11 mouse cellular contexts compared by ENCODE assay signal in the genomic region with DNA sequence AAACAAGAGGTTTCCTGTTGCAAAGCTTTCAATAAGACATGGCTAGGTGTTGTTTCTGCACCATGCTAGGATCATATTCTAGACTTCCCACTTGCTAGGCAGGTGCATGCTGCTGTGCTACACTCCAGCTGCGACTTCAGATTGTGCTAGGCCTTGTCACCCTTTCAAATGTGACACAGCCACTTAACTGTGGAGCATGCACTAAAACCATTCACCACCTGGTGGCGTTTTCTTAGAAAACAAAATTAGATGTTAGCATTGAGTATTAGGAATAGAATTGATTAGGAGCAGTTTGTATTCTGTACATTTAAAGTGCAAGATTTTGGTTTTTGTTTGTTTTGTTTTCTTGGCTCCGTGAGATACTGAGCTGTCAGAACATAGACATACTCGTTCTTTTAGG. TPM values are rescaled to one million over a fixed set of nuclear protein-coding genes. Genes with fewer than 3 reads are reported as not detected.
DNase-seq lines count a peak whose midpoint lies in the region; ATAC-seq and TF ChIP-seq lines count a peak whose summit lies in the region.
"Had no signal": no experiment of that assay in that cellular context is flagged by ENCODE, and none has a peak within 500 bp of the region (broad histone marks: within the 10 kb centered on the region; RNA-seq: fewer than 3 reads in every experiment).

No protein-coding gene starts in this region.

- H3K9ac ChIP-seq in kidney, embryonic 14.5 days (ENCODE audit: low read depth, low read length): no peak overlapping the region
- H3K9ac ChIP-seq: heart, embryonic 12.5 days had no signal

- no peaks in the 10 kb centered on the region for H3K36me3 ChIP-seq in kidney, adult 2 months (ENCODE audit: control insufficient read depth, insufficient read depth, low read length)
- no peaks in the 10 kb centered on the region; the same call in 1 of the 2 replicates for H3K36me3 ChIP-seq in kidney, embryonic 14.5 days (ENCODE audit: control insufficient read depth, insufficient read depth, low read length)

- H3K27ac ChIP-seq in kidney, adult 2 months (ENCODE audit: insufficient read depth, low read depth, low read length): no peak overlapping the region; the same call in 1 of the 2 replicates
- H3K27ac ChIP-seq in kidney, embryonic 14.5 days (ENCODE audit: low read depth, low read length): no peak overlapping the region
- H3K27ac ChIP-seq: macrophage had no signal

- ATAC-seq in kidney, embryonic 14.5 days (ENCODE audit: low FRiP score, low TSS enrichment): no peak
- no peak for ATAC-seq in erythroid progenitor cell, adult 5-6 weeks (replicated peaks; ENCODE audit: low FRiP score, poor library complexity, severe bottlenecking)

- H3K27me3 ChIP-seq in kidney, adult 2 months (replicated peaks; ENCODE audit: control insufficient read depth, insufficient read depth, low read length): no peaks in the 10 kb centered on the region
- H3K27me3 ChIP-seq in kidney, embryonic 14.5 days (ENCODE audit: control insufficient read depth, insufficient read depth, low read length): no peaks in the 10 kb centered on the region
- H3K27me3 ChIP-seq: heart, embryonic 12.5 days had no signal

- TF ChIP-seq POLR2A in kidney, adult 2 months (IDR thresholded peaks at IDR 0.05; ENCODE audit: low read depth, low read length): no peak

- no peaks in the 10 kb centered on the region for H3K9me3 ChIP-seq in kidney, embryonic 14.5 days (ENCODE audit: control insufficient read depth, low read length)
- H3K9me3 ChIP-seq: heart, embryonic 12.5 days had no signal

- H3K4me1 ChIP-seq in kidney, adult 2 months (ENCODE audit: control insufficient read depth, insufficient read depth, low read length): peaks cover 26% of the 10 kb centered on the region
- H3K4me1 ChIP-seq in kidney, embryonic 14.5 days (ENCODE audit: control insufficient read depth, insufficient read depth, low read length): no peaks in the 10 kb centered on the region

- DNase-seq in kidney, adult 2 months: peak; percentile 19
- DNase-seq in thymus, postnatal 0 days (ENCODE audit: low spot score): peak; percentile 44
- DNase-seq in thymus, adult 18-20 months: no peak
- peak; percentile 43 for DNase-seq in induced T-regulatory cell, adult 2 months (ENCODE audit: low read depth)
- DNase-seq in thymus, postnatal 4 days: peak; percentile 65
- no peak for DNase-seq in urinary bladder, postnatal 4 days (ENCODE audit: low spot score in 2 of 2)
- DNase-seq: adrenal gland, adult 8-10 months had no signal

- TF ChIP-seq CTCF in kidney, adult 2 months (conservative IDR thresholded peaks at IDR 0.05; ENCODE audit: insufficient read depth, insufficient read length, low read depth, low read length): peak; percentile 32; the same call in 1 of the 2 replicates

- H3K4me2 ChIP-seq in kidney, embryonic 14.5 days (replicated peaks; ENCODE audit: low read depth, low read length): no peak overlapping the region
- H3K4me2 ChIP-seq: heart, embryonic 12.5 days had no signal

- H3K4me3 ChIP-seq in kidney, adult 2 months (ENCODE audit: insufficient read depth, low read depth, low read length): no peak overlapping the region
- no peak overlapping the region for H3K4me3 ChIP-seq in kidney, embryonic 14.5 days (ENCODE audit: low read length)
- H3K4me3 ChIP-seq: heart, embryonic 12.5 days had no signal

- 61% methylated on average over 4 of the region's 4 CpGs for WGBS in kidney, adult 2 months
- 62% methylated on average over 4 of the region's 4 CpGs for WGBS in kidney, embryonic 14.5 days

RNA-seq across cellular contexts. Expression of gene Abl1, which starts 32.6 kb away (rescaled TPM):
- polyA plus RNA-seq in kidney, adult 2 months (2012; rRNA removed): 30.5 and 38.6 TPM in 2 replicates
- 30.9 and 54.6 TPM in 2 replicates for polyA plus RNA-seq in kidney, embryonic 14.5 days (2014; fragmentation: Nextera tagmentation; extraction: Ambion mirVana)
- 19.3 and 19.7 TPM in 2 replicates for polyA plus RNA-seq in thymus, postnatal 0 days (2015; fragmentation: Nextera tagmentation; extraction: Ambion mirVana)
- 10.1 and 26.8 TPM in 2 replicates for total RNA-seq in erythroid progenitor cell, adult 5-6 weeks (2015; ENCODE audit: low replicate concordance)
- total RNA-seq in erythroid progenitor cell, adult 5-6 weeks (2017; ENCODE audit: low replicate concordance): 24.1 and 26.5 TPM in 2 replicates

RNA-seq across cellular contexts. Expression of gene Exosc2, which starts 50.3 kb away (rescaled TPM):
- 9.8 and 11.4 TPM in 2 replicates for polyA plus RNA-seq in kidney, adult 2 months (2012; rRNA removed)
- 64.9 and 73.6 TPM in 2 replicates for polyA plus RNA-seq in kidney, embryonic 14.5 days (2014; fragmentation: Nextera tagmentation; extraction: Ambion mirVana)
- 54.5 and 57.6 TPM in 2 replicates for polyA plus RNA-seq in thymus, postnatal 0 days (2015; fragmentation: Nextera tagmentation; extraction: Ambion mirVana)
- total RNA-seq in erythroid progenitor cell, adult 5-6 weeks (2015; ENCODE audit: low replicate concordance): 13.4 and 15.9 TPM in 2 replicates
- 12.6 and 25.5 TPM in 2 replicates for total RNA-seq in erythroid progenitor cell, adult 5-6 weeks (2017; ENCODE audit: low replicate concordance)

Comparison
In these comparisons a context has a peak if more than half of its experiments do, and no peak if none do; other contexts are left out.
1. DNase-seq: peak in kidney, adult 2 months (single experiment), thymus, postnatal 0 days (single experiment), induced T-regulatory cell, adult 2 months (single experiment) and thymus, postnatal 4 days (single experiment); none in thymus, adult 18-20 months (0 of 2) and urinary bladder, postnatal 4 days (0 of 2).